Mouse (Mus musculus): ENCODE measurements at regions not wholly inside any gene's neighbourhood (a gene's known extent, or its start where the extent isn't known, plus 50 kb on each side); places are given as distances from the start of the nearest gene placed in this dataset.

DNA sequence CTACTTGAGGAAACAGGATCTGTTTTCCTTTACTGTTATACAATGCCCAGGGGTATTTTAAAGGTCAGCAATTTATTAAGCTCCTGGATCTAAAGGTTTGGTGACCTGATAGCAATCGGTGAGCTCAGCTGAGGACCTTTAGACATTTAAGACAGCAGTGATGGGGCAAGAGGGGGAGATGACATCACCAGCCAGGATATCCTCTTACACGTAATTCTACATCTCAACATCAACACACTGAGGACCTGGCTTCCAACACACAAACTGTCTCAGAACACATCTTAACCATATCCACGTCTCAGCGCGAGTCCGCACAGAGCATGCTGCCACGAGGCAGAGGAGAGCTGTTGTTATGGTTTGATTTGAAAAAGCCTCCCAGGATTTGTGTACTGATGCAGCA lies 69.2 kb downstream of the Nhlrc3 start:
- Histone ChIP-seq H3K27ac (ENCODE audit: insufficient read depth, low read length) (no peak overlapping the region), H3K4me1 (ENCODE audit: control insufficient read depth, insufficient read depth, low read length) (no peaks in the 10 kb centered on the region), H3K4me3 (ENCODE audit: insufficient read depth, low read length) (no peak overlapping the region)
- TF ChIP-seq POLR2A (IDR thresholded peaks at IDR 0.05; ENCODE audit: extremely low read depth, insufficient read depth, low read length), result no peak
- no peak for TF ChIP-seq CTCF (IDR thresholded peaks at IDR 0.05; ENCODE audit: extremely low read depth, insufficient read depth, low read length)

DNA sequence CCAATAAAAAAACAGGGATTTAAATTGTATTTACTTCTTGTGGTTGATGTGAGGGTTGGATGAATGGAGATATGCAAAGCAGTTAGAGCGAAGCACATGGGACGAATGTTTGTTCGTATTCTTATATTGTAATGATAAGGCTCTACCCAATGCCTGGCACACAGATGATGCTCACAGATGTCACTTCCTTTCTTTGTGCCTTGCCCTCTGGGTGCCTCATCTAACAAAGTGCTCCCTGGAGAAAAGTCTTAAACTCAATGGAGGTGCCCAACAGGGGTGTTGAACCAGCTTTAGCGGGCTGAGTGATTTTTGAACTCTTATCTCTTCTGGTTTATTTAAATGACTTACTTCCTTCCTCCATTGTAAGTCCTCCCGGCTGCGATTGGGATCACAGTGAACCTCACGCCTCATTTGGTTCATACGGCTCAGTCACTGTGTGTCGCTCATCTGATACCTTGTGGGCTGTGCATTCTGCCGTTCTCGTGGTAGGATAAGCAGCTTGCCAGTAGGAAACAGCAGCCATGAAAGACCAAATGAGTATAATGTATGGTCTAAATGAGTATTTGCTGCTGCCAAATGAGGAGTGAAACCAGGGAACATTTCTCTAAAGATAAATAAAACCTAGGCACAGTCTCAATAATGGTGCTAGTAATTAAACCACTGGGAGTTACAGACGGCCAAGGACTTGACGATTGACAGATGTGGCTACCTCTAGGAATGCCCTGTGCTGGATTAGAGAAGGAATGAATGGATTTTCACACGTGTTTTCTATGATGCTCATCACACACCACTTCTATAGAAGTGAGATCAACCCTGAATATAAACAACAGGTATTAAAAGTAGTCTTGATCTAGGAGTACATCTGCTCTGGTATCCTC lies 81.2 kb downstream of the Nhlrc3 start:
- TF ChIP-seq CTCF (IDR thresholded peaks at IDR 0.05; ENCODE audit: extremely low read depth, insufficient read depth, low read length), result no peak
- Histone ChIP-seq H3K4me3 (ENCODE audit: insufficient read depth, low read length) (no peak overlapping the region), H3K27ac (ENCODE audit: insufficient read depth, low read length) (no peak overlapping the region), H3K4me1 (ENCODE audit: control insufficient read depth, insufficient read depth, low read length) (peaks cover 5% of the 10 kb centered on the region)

DNA sequence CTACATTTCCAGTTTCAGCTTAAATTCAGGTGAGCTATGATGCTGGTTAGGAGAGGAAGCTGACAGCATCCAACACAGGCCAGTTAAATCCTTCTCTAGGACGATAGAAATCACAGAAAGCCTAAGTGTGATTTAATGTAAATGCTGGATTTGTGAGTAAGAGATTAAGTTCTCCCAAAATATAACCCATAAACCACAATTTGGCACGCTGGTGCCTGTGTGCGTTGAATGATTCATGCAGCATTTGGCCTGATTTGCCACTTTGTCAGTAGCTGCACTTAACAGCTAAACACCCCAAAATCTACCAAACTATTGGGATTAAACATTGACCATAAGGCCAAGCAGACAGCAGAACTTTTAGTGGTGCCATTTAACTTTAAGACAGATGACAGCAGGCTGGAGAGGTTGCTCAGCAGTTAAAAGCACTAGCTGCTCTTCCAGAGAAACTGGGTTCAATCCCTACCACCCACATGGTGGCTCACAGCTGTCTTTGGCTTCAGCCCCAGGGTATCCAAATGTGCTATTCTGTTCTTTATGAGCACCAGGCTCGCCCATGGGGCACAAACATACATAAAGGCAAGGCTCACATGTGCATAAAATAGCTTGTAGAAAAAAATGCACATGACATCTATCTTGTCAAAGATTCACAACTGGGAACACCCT lies 83.5 kb downstream of the Nhlrc3 start:
- TF ChIP-seq POLR2A (IDR thresholded peaks at IDR 0.05; ENCODE audit: extremely low read depth, insufficient read depth, low read length) (no peak), CTCF (IDR thresholded peaks at IDR 0.05; ENCODE audit: extremely low read depth, insufficient read depth, low read length) (no peak)
- peaks cover 10% of the 10 kb centered on the region for H3K4me1 ChIP-seq (ENCODE audit: control insufficient read depth, insufficient read depth, low read length)
- no peak overlapping the region for H3K27ac ChIP-seq (ENCODE audit: insufficient read depth, low read length)
- H3K4me3 ChIP-seq (ENCODE audit: insufficient read depth, low read length), result no peak overlapping the region

DNA sequence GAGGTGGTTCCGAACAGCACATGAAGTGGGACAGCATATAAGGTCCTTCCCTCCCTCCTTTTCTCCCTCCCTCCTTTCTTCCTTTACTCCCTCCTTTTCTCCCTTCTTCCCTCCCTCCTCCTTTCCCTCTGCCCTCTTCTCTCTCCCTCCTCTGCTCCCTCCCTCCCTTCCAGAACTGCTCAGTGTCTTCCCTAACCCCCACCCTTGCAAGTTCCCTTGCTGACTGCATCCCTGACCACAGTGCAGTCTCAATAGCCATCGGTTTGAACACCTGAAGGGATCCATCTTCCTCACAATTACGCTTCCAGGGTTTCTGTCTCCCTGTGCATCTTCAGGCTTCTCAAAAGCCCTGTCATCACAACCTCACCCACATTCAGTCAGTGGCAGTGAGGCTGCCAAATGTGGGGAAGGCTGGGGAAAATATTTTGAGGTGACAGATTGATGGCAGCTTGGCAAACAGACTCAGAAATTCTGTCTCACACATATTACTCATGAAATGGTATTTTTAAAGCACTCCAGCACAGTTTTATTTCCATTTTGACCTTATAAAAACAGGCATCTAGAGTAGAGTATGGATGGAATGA lies 86.2 kb downstream of the Nhlrc3 start:
- H3K27ac ChIP-seq (ENCODE audit: insufficient read depth, low read length), result no peak overlapping the region
- TF ChIP-seq CTCF (IDR thresholded peaks at IDR 0.05; ENCODE audit: extremely low read depth, insufficient read depth, low read length) (no peak), POLR2A (IDR thresholded peaks at IDR 0.05; ENCODE audit: extremely low read depth, insufficient read depth, low read length) (no peak)
- H3K4me1 ChIP-seq (ENCODE audit: control insufficient read depth, insufficient read depth, low read length), result peaks cover 10% of the 10 kb centered on the region
- no peak overlapping the region for H3K4me3 ChIP-seq (ENCODE audit: insufficient read depth, low read length)

DNA sequence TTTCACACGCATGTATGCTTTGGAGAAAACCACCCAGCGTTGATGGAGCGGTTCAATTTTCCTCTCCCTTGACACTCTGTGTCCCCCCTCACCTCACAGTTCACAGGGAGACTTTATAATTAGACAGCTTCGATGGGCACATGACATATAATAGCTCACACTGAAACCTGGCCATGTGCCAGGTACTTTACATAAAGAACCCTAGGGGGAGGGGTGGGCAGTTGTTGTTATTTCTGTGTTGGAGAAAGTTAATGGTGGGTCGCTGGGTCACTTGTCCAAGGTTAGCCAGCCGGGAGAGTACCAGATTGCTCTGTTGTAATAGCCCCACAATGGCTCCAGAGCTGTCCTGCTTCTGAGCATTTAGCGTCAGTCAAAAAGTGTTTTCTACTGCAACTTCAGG lies 90.2 kb downstream of the Nhlrc3 start:
- peaks cover 8% of the 10 kb centered on the region for H3K4me1 ChIP-seq (ENCODE audit: control insufficient read depth, insufficient read depth, low read length)
- TF ChIP-seq POLR2A (IDR thresholded peaks at IDR 0.05; ENCODE audit: extremely low read depth, insufficient read depth, low read length), result no peak
- TF ChIP-seq CTCF (IDR thresholded peaks at IDR 0.05; ENCODE audit: extremely low read depth, insufficient read depth, low read length), result no peak
- H3K27ac ChIP-seq (ENCODE audit: insufficient read depth, low read length), result no peak overlapping the region
- H3K4me3 ChIP-seq (ENCODE audit: insufficient read depth, low read length), result no peak overlapping the region

DNA sequence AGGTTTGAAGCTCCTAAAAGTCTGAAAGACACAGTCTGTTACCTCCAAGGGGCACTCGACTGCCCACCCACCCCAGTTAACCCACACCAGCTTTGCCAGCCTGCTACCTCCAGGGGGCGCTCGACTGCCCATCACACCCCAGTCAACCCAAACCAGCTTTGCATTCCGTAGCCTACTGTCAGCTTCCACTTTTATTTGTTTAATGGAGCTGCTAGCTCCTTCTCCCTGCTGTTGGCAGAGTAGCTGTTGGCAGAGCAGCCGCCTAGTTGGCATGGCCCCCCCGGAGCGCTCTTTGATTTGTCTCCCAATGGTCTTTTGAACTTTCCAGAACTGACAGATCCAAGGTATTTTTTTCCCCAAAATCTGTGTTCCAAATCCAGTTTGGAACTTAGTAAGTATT lies 91.2 kb downstream of the Nhlrc3 start:
- Histone ChIP-seq H3K4me3 (ENCODE audit: insufficient read depth, low read length) (no peak overlapping the region), H3K27ac (ENCODE audit: insufficient read depth, low read length) (no peak overlapping the region), H3K4me1 (ENCODE audit: control insufficient read depth, insufficient read depth, low read length) (peaks cover 5% of the 10 kb centered on the region; the same call in 1 of the 2 replicates)
- TF ChIP-seq CTCF (IDR thresholded peaks at IDR 0.05; ENCODE audit: extremely low read depth, insufficient read depth, low read length) (0 out of 2 replicates have a peak, but pooled peaks have one; percentile 22), POLR2A (IDR thresholded peaks at IDR 0.05; ENCODE audit: extremely low read depth, insufficient read depth, low read length) (no peak)

DNA sequence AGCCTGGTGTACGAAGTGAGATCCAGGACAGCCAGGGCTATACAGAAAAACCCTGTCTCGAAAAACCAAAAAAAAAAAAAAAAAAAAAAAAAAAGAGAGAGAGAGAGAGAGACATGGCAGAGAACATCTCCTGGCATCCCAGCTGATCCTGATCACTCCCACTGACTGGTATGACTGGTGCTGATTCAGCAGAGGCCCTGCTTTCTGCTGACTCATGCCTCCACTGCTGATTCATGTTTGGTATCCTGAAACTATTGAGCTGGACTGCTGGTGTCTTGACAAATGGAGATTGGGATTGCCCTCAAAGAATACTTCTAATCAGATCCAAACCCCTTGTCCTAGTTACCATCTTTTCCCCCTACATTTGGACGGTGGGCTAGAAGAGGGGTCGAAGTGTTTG lies 101.9 kb downstream of the Nhlrc3 start:
- Histone ChIP-seq H3K4me3 (ENCODE audit: insufficient read depth, low read length) (no peak overlapping the region), H3K4me1 (ENCODE audit: control insufficient read depth, insufficient read depth, low read length) (no peaks in the 10 kb centered on the region), H3K27ac (ENCODE audit: insufficient read depth, low read length) (no peak overlapping the region)
- TF ChIP-seq POLR2A (IDR thresholded peaks at IDR 0.05; ENCODE audit: extremely low read depth, insufficient read depth, low read length) (no peak), CTCF (IDR thresholded peaks at IDR 0.05; ENCODE audit: extremely low read depth, insufficient read depth, low read length) (no peak)

DNA sequence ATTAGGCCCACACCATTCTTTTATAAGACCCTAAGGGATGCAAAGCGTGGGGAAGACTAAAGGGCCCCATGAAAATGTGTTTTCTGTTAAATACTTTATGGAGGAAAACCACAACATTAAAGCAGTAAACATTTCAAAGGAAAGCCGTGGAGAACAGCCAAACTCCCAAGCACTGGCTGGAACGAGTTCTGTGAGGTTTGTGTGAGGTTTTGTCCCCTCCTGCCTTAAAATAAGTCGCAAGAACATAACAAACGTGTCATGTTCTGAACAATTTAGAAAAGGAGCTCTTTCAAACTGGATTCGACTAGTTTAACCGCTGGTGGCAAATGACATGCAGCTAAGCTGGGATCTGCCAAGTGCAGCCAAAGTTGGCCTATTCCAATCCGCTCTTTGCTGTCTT lies 109.4 kb downstream of the Nhlrc3 start:
- Histone ChIP-seq H3K27ac (ENCODE audit: insufficient read depth, low read length) (no peak overlapping the region), H3K4me3 (ENCODE audit: insufficient read depth, low read length) (no peak overlapping the region), H3K4me1 (ENCODE audit: control insufficient read depth, insufficient read depth, low read length) (no peaks in the 10 kb centered on the region)
- no peak for TF ChIP-seq POLR2A (IDR thresholded peaks at IDR 0.05; ENCODE audit: extremely low read depth, insufficient read depth, low read length)
- TF ChIP-seq CTCF (IDR thresholded peaks at IDR 0.05; ENCODE audit: extremely low read depth, insufficient read depth, low read length), result no peak

DNA sequence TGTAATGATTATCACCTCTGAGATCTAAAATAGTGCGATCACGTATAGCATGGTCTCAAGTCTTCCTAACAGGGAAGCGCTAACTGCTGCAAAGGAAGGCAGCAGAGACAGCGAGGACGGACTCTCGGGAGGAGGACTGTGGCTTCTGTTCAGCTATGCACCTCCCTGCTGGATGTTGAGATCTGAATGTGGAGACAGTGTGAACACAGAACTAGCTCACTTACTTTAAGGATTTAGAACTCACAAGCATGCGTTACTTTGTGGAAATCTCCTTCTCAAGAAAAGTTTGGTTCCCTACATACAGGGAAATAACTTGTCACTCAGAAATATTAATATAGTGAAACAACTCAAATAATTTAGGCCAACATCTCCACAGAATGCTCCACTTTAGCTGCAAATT lies 109.8 kb downstream of the Nhlrc3 start:
- TF ChIP-seq POLR2A (IDR thresholded peaks at IDR 0.05; ENCODE audit: extremely low read depth, insufficient read depth, low read length), result no peak
- TF ChIP-seq CTCF (IDR thresholded peaks at IDR 0.05; ENCODE audit: extremely low read depth, insufficient read depth, low read length), result no peak
- Histone ChIP-seq H3K4me1 (ENCODE audit: control insufficient read depth, insufficient read depth, low read length) (no peaks in the 10 kb centered on the region), H3K27ac (ENCODE audit: insufficient read depth, low read length) (no peak overlapping the region), H3K4me3 (ENCODE audit: insufficient read depth, low read length) (no peak overlapping the region)

Data from cortical plate, adult 2 months (tissue).